9 mouse cellular contexts compared by ENCODE assay signal in the genomic region with DNA sequence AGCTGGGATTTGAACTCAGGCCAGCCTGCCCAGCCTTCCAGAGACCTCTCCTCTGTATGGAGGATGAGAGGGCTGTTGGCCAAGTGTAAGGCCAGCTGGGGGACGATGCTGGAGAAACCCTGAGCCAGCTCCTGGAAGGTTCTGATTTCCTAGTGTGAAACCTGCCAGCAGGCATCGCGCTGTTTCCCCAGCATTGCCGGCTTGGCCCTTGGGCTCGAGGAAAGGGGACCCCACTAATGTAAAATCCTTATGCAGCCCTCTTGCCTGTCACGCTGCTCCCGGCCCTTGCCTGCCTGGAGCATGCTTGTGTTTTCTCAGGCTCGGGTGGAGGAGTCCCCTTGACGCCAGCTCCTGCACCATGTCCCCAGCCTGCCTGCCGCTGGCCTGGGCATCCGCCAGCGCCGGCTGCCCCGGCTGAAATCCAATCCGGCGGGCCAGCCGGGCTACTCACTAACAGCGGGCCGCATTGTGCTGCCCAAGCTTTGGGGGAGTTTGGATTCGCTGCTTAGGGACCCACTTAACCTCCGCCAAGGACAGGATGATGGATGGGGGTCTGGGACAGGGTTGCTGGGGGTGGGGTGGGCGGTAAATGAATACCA. TPM values are rescaled to one million over a fixed set of nuclear protein-coding genes. Genes with fewer than 3 reads are reported as not detected.
A peak's percentile ranks its signal among the peaks of the same experiment; 100 is the strongest.
DNase-seq lines count a peak whose midpoint lies in the region; ATAC-seq lines count a peak whose summit lies in the region.
"Had no signal": no experiment of that assay in that cellular context is flagged by ENCODE, and none has a peak within 500 bp of the region (broad histone marks: within the 10 kb centered on the region; RNA-seq: fewer than 3 reads in every experiment).

No protein-coding gene starts in this region.

- intact Hi-C loops in left cerebral cortex, postnatal 10 days (cut with DNase I) = no loop called here
- intact Hi-C loops in heart, postnatal 25 days (cut with DNase I) = no loop called here

- peak; percentile 48 to 66 for DNase-seq in left cerebral cortex, postnatal 10 days (ENCODE audit: extremely low spot score in 1 of 2, low spot score in 2 of 2)
- DNase-seq in left cerebral cortex, adult 8-10 months (ENCODE audit: low spot score in 2 of 2) = no peak
- DNase-seq in embryonic facial prominence, embryonic 14.5 days (ENCODE audit: low spot score) = peak; percentile 74
- peak; percentile 40 for DNase-seq in heart, postnatal 25 days (ENCODE audit: low spot score)
- peak; percentile 63 to 74 for DNase-seq in layer of hippocampus, postnatal 14 days (ENCODE audit: low spot score in 2 of 2)
- peak; percentile 47 for DNase-seq in right cerebral cortex, postnatal 4 days
- no peak for DNase-seq in ovary, postnatal 36 days (ENCODE audit: low spot score)
- DNase-seq in frontal cortex, postnatal 25 days (ENCODE audit: low spot score in 2 of 2) = no peak

- peaks cover 50% of the 10 kb centered on the region for H3K4me1 ChIP-seq in embryonic facial prominence, embryonic 14.5 days (ENCODE audit: control insufficient read depth, insufficient read depth, low read length)
- H3K4me1 ChIP-seq: megakaryocyte, embryonic 14.5 days had no signal

- H3K27me3 ChIP-seq in embryonic facial prominence, embryonic 14.5 days (replicated peaks; ENCODE audit: control insufficient read depth, insufficient read depth, low read length) = no peaks in the 10 kb centered on the region

- H3K4me2 ChIP-seq in embryonic facial prominence, embryonic 14.5 days (ENCODE audit: low read depth, low read length) = peak overlapping the region; percentile 9; the same call in 1 of the 2 replicates

- 37% methylated on average over 20 of the region's 22 CpGs for WGBS in embryonic facial prominence, embryonic 14.5 days

- peak overlapping the region; percentile 56 for H3K27ac ChIP-seq in embryonic facial prominence, embryonic 14.5 days (replicated peaks; ENCODE audit: low read depth, low read length)

- no peak overlapping the region for H3K4me3 ChIP-seq in embryonic facial prominence, embryonic 14.5 days (ENCODE audit: low read depth, low read length)
- H3K4me3 ChIP-seq: megakaryocyte, embryonic 14.5 days had no signal

- no peaks in the 10 kb centered on the region for H3K36me3 ChIP-seq in embryonic facial prominence, embryonic 14.5 days (ENCODE audit: control insufficient read depth, insufficient read depth, low read length)

- 0 out of 2 replicates have a peak overlapping the region, but pooled peaks have one; percentile 8 for H3K9ac ChIP-seq in embryonic facial prominence, embryonic 14.5 days (ENCODE audit: low read depth, low read length)

- no peaks in the 10 kb centered on the region for H3K9me3 ChIP-seq in embryonic facial prominence, embryonic 14.5 days (ENCODE audit: control insufficient read depth, low read length)

- peak; percentile 41; the same call in 1 of the 2 replicates for ATAC-seq in embryonic facial prominence, embryonic 14.5 days (ENCODE audit: low read depth)

RNA-seq across cellular contexts. Expression of gene Ephb2, which starts 52.1 kb away (rescaled TPM):
- 10 to 100 TPM; 45.5 to 46.0 TPM for total RNA-seq in left cerebral cortex, postnatal 10 days (2021)
- total RNA-seq in left cerebral cortex, adult 8-10 months (2022) = 10 to 100 TPM; 13.2 to 15.0 (median 14.0) TPM
- 14.8 and 14.9 TPM in 2 replicates for polyA plus RNA-seq in embryonic facial prominence, embryonic 14.5 days (2014; fragmentation: Nextera tagmentation; extraction: Ambion mirVana)
- total RNA-seq in heart, postnatal 25 days (2021) = under 1 TPM; 0.49 to 0.89 TPM
- 10 to 100 TPM; 40.5 to 43.9 TPM for total RNA-seq in layer of hippocampus, postnatal 14 days (2021)

Comparison
In these comparisons a context has a peak if more than half of its experiments do, and no peak if none do; other contexts are left out.
1. DNase-seq: peak in left cerebral cortex, postnatal 10 days (2 of 2), embryonic facial prominence, embryonic 14.5 days (single experiment), heart, postnatal 25 days (single experiment), layer of hippocampus, postnatal 14 days (2 of 2) and right cerebral cortex, postnatal 4 days (single experiment); none in left cerebral cortex, adult 8-10 months (0 of 2), ovary, postnatal 36 days (single experiment) and frontal cortex, postnatal 25 days (0 of 2).
2. RNA of gene Ephb2, which starts 52.1 kb away (total RNA-seq): 45.5 to 46.0 TPM in left cerebral cortex, postnatal 10 days, 40.5 to 43.9 TPM in layer of hippocampus, postnatal 14 days and 13.2 to 15.0 TPM in left cerebral cortex, adult 8-10 months; 0.49 to 0.89 TPM in heart, postnatal 25 days; every median in the first group is over 4 times any median in the second.